Mouse (Mus musculus) megakaryocyte, embryonic 14.5 days (primary cell): ENCODE measurements around the gene Ankrd33.

Experiments used
- FLI1 ChIP-seq: IDR thresholded peaks from 2 replicates; pipeline ENCODE4 v1.6.1; 2012; ENCODE audit warnings: low read length, inconsistent platforms, mixed read lengths
- GATA1 ChIP-seq: IDR thresholded peaks from 3 replicates; pipeline ENCODE4 v1.6.1; 2012; ENCODE audit warnings: mixed read lengths, low read length, inconsistent platforms, borderline replicate concordance

GRCm38 (mm10) chr15:101074067-101074466 lies 41.5 kb upstream of the Ankrd33 start:
- no peak for TF ChIP-seq GATA1
- TF ChIP-seq FLI1: no peak
